Mouse (Mus musculus): Measurements from ENCODE around the gene Cldn34b2. TPM values are rescaled to one million over a fixed set of nuclear protein-coding genes. Genes with fewer than 3 reads are reported as not detected.
A peak's percentile ranks its signal among the peaks of the same experiment; 100 is the strongest.
"Not testable (repeated sequence)": the region's sequence is repeated elsewhere in the genome, so short reads cannot be mapped to it uniquely, and the experiment has no call there.

Cldn34b2 gene
- polyA plus RNA-seq (2014; fragmentation: Nextera tagmentation; extraction: Ambion mirVana), result not detected in 2 replicates

- ATAC-seq (ENCODE audit: low read depth); DNase-seq (ENCODE audit: low spot score); H3K27ac ChIP-seq (replicated peaks; ENCODE audit: low read depth, low read length); H3K4me1 ChIP-seq (ENCODE audit: control insufficient read depth, insufficient read depth, low read length); H3K27me3 ChIP-seq (replicated peaks; ENCODE audit: control insufficient read depth, insufficient read depth, low read length); H3K9me3 ChIP-seq (ENCODE audit: control insufficient read depth, low read length); H3K36me3 ChIP-seq (ENCODE audit: control insufficient read depth, insufficient read depth, low read length); H3K4me3 ChIP-seq (ENCODE audit: low read depth, low read length); H3K9ac ChIP-seq (ENCODE audit: low read depth, low read length); H3K4me2 ChIP-seq (ENCODE audit: low read depth, low read length): not testable (repeated sequence)
- 83% methylated on average over 3 of the region's 3 CpGs for WGBS
Measured at GRCm38 (mm10) chrX:155128312-155128711, at the start of gene Cldn34b2. Gene Cldn34b2 (minus strand): TSS chrX:155128412.

DNA sequence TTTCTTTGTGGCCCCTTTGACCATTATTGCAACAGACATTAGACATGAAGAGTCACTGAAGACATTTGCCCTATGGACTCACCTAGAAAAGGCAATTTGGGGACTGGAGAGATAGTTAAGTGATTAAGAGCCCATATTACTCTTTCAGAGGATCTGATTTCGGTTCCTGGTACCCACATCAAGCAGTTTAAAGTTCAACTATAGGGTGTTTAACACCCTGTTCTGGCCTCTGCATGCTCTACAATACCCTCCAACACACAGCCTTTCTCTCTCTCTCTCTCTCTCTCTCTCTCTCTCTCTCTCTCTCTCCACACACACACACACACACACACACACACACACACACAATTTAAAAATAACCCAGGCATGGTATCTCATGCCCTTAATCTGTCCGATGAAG is 49.4 kb upstream of the Cldn34b2 start:
- Histone ChIP-seq H3K27me3 (replicated peaks; ENCODE audit: control insufficient read depth, insufficient read depth, low read length) (no peaks in the 10 kb centered on the region), H3K4me3 (ENCODE audit: low read depth, low read length) (no peak overlapping the region), H3K4me2 (ENCODE audit: low read depth, low read length) (no peak overlapping the region), H3K9me3 (ENCODE audit: control insufficient read depth, low read length) (peaks cover 4% of the 10 kb centered on the region; the same call in 1 of the 2 replicates), H3K27ac (replicated peaks; ENCODE audit: low read depth, low read length) (no peak overlapping the region), H3K36me3 (ENCODE audit: control insufficient read depth, insufficient read depth, low read length) (no peaks in the 10 kb centered on the region), H3K9ac (ENCODE audit: low read depth, low read length) (no peak overlapping the region), H3K4me1 (ENCODE audit: control insufficient read depth, insufficient read depth, low read length) (no peaks in the 10 kb centered on the region)
- 69% methylated on average over 2 of the region's 2 CpGs for WGBS
- DNase-seq (ENCODE audit: low spot score), result no peak
- ATAC-seq (ENCODE audit: low read depth), result no peak

GRCm38 (mm10) chrX:155177230-155177629 is 49.0 kb upstream of the Cldn34b2 start:
- H3K36me3 ChIP-seq (ENCODE audit: control insufficient read depth, insufficient read depth, low read length), result no peaks in the 10 kb centered on the region
- H3K4me2 ChIP-seq (ENCODE audit: low read depth, low read length), result no peak overlapping the region
- DNase-seq (ENCODE audit: low spot score), result no peak
- H3K4me3 ChIP-seq (ENCODE audit: low read depth, low read length), result no peak overlapping the region
- no peaks in the 10 kb centered on the region for H3K4me1 ChIP-seq (ENCODE audit: control insufficient read depth, insufficient read depth, low read length)
- no peaks in the 10 kb centered on the region for H3K27me3 ChIP-seq (replicated peaks; ENCODE audit: control insufficient read depth, insufficient read depth, low read length)
- ATAC-seq (ENCODE audit: low read depth), result no peak
- H3K27ac ChIP-seq (replicated peaks; ENCODE audit: low read depth, low read length), result no peak overlapping the region
- peaks cover 4% of the 10 kb centered on the region; the same call in 1 of the 2 replicates for H3K9me3 ChIP-seq (ENCODE audit: control insufficient read depth, low read length)
- H3K9ac ChIP-seq (ENCODE audit: low read depth, low read length), result no peak overlapping the region
- WGBS, result 87% methylated on average over 2 of the region's 2 CpGs

DNA sequence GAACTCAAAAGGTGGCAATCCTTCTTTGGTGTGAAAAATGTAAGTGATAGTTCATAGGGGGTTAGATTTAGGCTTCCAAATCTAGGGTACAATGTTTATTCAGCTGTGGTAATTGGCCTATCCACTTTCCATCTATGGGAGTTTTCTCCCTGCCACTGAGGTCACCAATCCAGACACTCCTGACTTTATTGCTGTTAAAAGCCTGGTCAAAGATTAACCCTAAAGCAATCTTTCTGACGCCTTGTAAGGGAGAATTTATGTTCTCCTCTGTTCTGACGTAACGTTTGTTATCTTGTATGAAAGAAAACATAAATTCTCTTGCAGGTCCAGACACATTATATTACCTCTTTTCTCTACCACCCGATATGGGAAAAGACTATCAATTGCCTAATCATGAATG is 47.4 kb upstream of the Cldn34b2 start:
- no peak overlapping the region for H3K4me3 ChIP-seq (ENCODE audit: low read depth, low read length)
- H3K27me3 ChIP-seq (replicated peaks; ENCODE audit: control insufficient read depth, insufficient read depth, low read length), result no peaks in the 10 kb centered on the region
- H3K27ac ChIP-seq (replicated peaks; ENCODE audit: low read depth, low read length), result no peak overlapping the region
- 69% methylated on average over 4 of the region's 4 CpGs for WGBS
- no peaks in the 10 kb centered on the region for H3K36me3 ChIP-seq (ENCODE audit: control insufficient read depth, insufficient read depth, low read length)
- DNase-seq (ENCODE audit: low spot score), result no peak
- H3K9ac ChIP-seq (ENCODE audit: low read depth, low read length), result no peak overlapping the region
- ATAC-seq (ENCODE audit: low read depth), result no peak
- H3K4me2 ChIP-seq (ENCODE audit: low read depth, low read length), result no peak overlapping the region
- peaks cover 4% of the 10 kb centered on the region; the same call in 1 of the 2 replicates for H3K9me3 ChIP-seq (ENCODE audit: control insufficient read depth, low read length)
- H3K4me1 ChIP-seq (ENCODE audit: control insufficient read depth, insufficient read depth, low read length), result no peaks in the 10 kb centered on the region

GRCm38 (mm10) chrX:155172310-155172709 is 44.1 kb upstream of the Cldn34b2 start:
- Histone ChIP-seq H3K27ac (replicated peaks; ENCODE audit: low read depth, low read length) (no peak overlapping the region), H3K36me3 (ENCODE audit: control insufficient read depth, insufficient read depth, low read length) (no peaks in the 10 kb centered on the region), H3K27me3 (replicated peaks; ENCODE audit: control insufficient read depth, insufficient read depth, low read length) (no peaks in the 10 kb centered on the region), H3K9ac (ENCODE audit: low read depth, low read length) (no peak overlapping the region), H3K9me3 (ENCODE audit: control insufficient read depth, low read length) (peaks cover 4% of the 10 kb centered on the region; the same call in 1 of the 2 replicates), H3K4me1 (ENCODE audit: control insufficient read depth, insufficient read depth, low read length) (no peaks in the 10 kb centered on the region), H3K4me2 (ENCODE audit: low read depth, low read length) (no peak overlapping the region), H3K4me3 (ENCODE audit: low read depth, low read length) (no peak overlapping the region)
- ATAC-seq (ENCODE audit: low read depth) (no peak), DNase-seq (ENCODE audit: low spot score) (no peak)

DNA sequence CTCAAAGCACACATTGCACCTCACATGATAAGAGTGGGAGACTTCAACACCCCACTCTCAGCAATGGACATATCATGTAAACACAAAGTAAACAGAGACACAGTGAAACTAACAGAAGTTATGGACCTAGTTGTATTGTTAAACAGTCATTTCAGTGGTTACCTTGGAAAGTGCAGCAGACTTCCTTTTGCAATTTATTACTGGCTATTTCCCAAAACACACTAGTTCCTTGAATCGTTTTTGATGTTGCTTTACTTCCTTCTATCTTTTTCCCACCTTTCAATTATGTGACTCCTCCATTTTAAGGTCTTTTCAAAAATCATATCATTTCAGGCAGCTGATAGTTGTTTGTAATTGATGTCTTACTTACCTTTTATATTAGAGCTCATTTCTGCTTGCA is 43.5 kb upstream of the Cldn34b2 start:
- no peaks in the 10 kb centered on the region for H3K36me3 ChIP-seq (ENCODE audit: control insufficient read depth, insufficient read depth, low read length)

GRCm38 (mm10) chrX:155169886-155170285 is 41.7 kb upstream of the Cldn34b2 start:
- Histone ChIP-seq H3K9ac (ENCODE audit: low read depth, low read length) (no peak overlapping the region), H3K9me3 (ENCODE audit: control insufficient read depth, low read length) (peaks cover 4% of the 10 kb centered on the region; the same call in 1 of the 2 replicates), H3K4me3 (ENCODE audit: low read depth, low read length) (no peak overlapping the region), H3K4me1 (ENCODE audit: control insufficient read depth, insufficient read depth, low read length) (no peaks in the 10 kb centered on the region), H3K4me2 (ENCODE audit: low read depth, low read length) (no peak overlapping the region), H3K36me3 (ENCODE audit: control insufficient read depth, insufficient read depth, low read length) (no peaks in the 10 kb centered on the region), H3K27ac (replicated peaks; ENCODE audit: low read depth, low read length) (no peak overlapping the region), H3K27me3 (replicated peaks; ENCODE audit: control insufficient read depth, insufficient read depth, low read length) (no peaks in the 10 kb centered on the region)
- DNase-seq (ENCODE audit: low spot score) (no peak), ATAC-seq (ENCODE audit: low read depth) (no peak)
- 93% methylated on average over 8 of the region's 8 CpGs for WGBS

More for the DNA sequence above, 43.5 kb upstream of the Cldn34b2 start:
- no peak overlapping the region for H3K9ac ChIP-seq (ENCODE audit: low read depth, low read length)
- H3K4me1 ChIP-seq (ENCODE audit: control insufficient read depth, insufficient read depth, low read length), result no peaks in the 10 kb centered on the region
- DNase-seq (ENCODE audit: low spot score) (no peak), ATAC-seq (ENCODE audit: low read depth) (no peak)
- no peak overlapping the region for H3K27ac ChIP-seq (replicated peaks; ENCODE audit: low read depth, low read length)
- H3K4me3 ChIP-seq (ENCODE audit: low read depth, low read length), result no peak overlapping the region
- no peak overlapping the region for H3K4me2 ChIP-seq (ENCODE audit: low read depth, low read length)
- H3K27me3 ChIP-seq (replicated peaks; ENCODE audit: control insufficient read depth, insufficient read depth, low read length), result no peaks in the 10 kb centered on the region
- 62% methylated on average over 1 of the region's 1 CpGs for WGBS
- H3K9me3 ChIP-seq (ENCODE audit: control insufficient read depth, low read length), result peaks cover 4% of the 10 kb centered on the region; the same call in 1 of the 2 replicates

DNA sequence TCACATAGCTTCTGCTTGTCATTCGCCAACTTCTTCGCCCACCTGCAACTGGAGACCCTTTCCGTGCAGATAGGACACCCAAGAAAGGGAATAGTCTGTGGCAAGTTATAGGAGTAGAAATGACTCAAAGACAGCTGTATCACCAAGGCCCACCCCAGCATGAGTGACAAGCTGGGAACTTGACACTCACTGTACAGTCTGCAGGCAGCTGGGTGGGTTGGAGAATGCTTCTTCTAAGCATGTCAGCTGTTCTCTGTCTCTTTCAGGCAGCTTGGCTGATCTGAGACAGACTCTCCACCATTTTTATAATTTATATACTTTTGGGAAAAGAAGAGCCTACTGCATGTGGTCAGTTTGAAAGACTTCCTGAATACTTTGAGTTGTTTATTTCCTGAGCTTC is 39.5 kb upstream of the Cldn34b2 start:
- no peak overlapping the region for H3K4me2 ChIP-seq (ENCODE audit: low read depth, low read length)
- H3K9ac ChIP-seq (ENCODE audit: low read depth, low read length), result no peak overlapping the region
- no peak for ATAC-seq (ENCODE audit: low read depth)
- no peaks in the 10 kb centered on the region for H3K27me3 ChIP-seq (replicated peaks; ENCODE audit: control insufficient read depth, insufficient read depth, low read length)
- WGBS, result 84% methylated on average over 3 of the region's 3 CpGs
- H3K9me3 ChIP-seq (ENCODE audit: control insufficient read depth, low read length), result no peaks in the 10 kb centered on the region
- DNase-seq (ENCODE audit: low spot score), result peak; percentile 6
- H3K4me1 ChIP-seq (ENCODE audit: control insufficient read depth, insufficient read depth, low read length), result no peaks in the 10 kb centered on the region
- no peak overlapping the region for H3K4me3 ChIP-seq (ENCODE audit: low read depth, low read length)
- H3K36me3 ChIP-seq (ENCODE audit: control insufficient read depth, insufficient read depth, low read length), result no peaks in the 10 kb centered on the region
- H3K27ac ChIP-seq (replicated peaks; ENCODE audit: low read depth, low read length), result no peak overlapping the region

- no peaks in the 10 kb centered on the region for H3K27me3 ChIP-seq (replicated peaks; ENCODE audit: control insufficient read depth, insufficient read depth, low read length)
- H3K27ac ChIP-seq (replicated peaks; ENCODE audit: low read depth, low read length), result no peak overlapping the region
- no peaks in the 10 kb centered on the region for H3K9me3 ChIP-seq (ENCODE audit: control insufficient read depth, low read length)
- 74% methylated on average over 2 of the region's 2 CpGs for WGBS
- no peaks in the 10 kb centered on the region for H3K36me3 ChIP-seq (ENCODE audit: control insufficient read depth, insufficient read depth, low read length)
- H3K4me1 ChIP-seq (ENCODE audit: control insufficient read depth, insufficient read depth, low read length), result no peaks in the 10 kb centered on the region
- no peak overlapping the region for H3K4me2 ChIP-seq (ENCODE audit: low read depth, low read length)
- no peak overlapping the region for H3K9ac ChIP-seq (ENCODE audit: low read depth, low read length)
- H3K4me3 ChIP-seq (ENCODE audit: low read depth, low read length), result no peak overlapping the region
- ATAC-seq (ENCODE audit: low read depth) (no peak), DNase-seq (ENCODE audit: low spot score) (no peak)
Measured at GRCm38 (mm10) chrX:155166313-155166712, 38.1 kb upstream of the Cldn34b2 start.
